Mouse (Mus musculus): Measurements from ENCODE around the gene Olfr466. TPM values are rescaled to one million over a fixed set of nuclear protein-coding genes. Genes with fewer than 3 reads are reported as not detected.
A peak's percentile ranks its signal among the peaks of the same experiment; 100 is the strongest.

The Olfr466 gene
- polyA plus RNA-seq (2015; fragmentation: Nextera tagmentation; extraction: Ambion mirVana), result not detected in 2 replicates

DNA sequence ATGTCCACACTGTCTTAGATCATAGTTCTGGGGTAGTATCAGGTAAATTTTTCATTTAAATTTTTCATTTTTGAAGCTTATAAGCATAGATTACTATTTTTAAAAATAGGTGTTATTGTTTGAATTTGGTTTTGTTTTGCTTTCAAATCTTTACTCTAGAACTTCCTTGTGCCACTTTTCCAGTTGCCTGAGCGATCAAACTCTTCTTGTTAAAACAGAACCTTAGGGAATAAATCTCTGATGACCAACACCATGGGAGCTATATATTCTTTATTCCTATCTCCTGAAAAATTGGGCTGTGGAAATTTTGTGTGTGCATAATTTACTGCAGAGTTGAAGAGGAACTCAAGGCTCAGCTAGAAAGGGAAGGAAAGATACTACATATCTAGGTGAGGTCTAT lies at the start of gene Olfr466:
Gene Olfr466 (plus strand): TSS at position 301 of the 400 bp plus-strand sequence.
- Histone ChIP-seq H3K9ac (no peak within 1 kb of the TSS), H3K9me3 (replicated peaks) (peaks cover 4% of the 10 kb centered on the region), H3K4me1 (no peaks in the 10 kb centered on the region), H3K4me2 (no peak within 1 kb of the TSS), H3K27ac (no peak within 1 kb of the TSS), H3K4me3 (no peak within 1 kb of the TSS), H3K36me3 (ENCODE audit: poor library complexity, severe bottlenecking) (no peaks in the 10 kb centered on the region), H3K27me3 (no peaks in the 10 kb centered on the region)
- 71% methylated on average over 1 of the region's 1 CpGs for WGBS
- ATAC-seq, result no peak

DNA sequence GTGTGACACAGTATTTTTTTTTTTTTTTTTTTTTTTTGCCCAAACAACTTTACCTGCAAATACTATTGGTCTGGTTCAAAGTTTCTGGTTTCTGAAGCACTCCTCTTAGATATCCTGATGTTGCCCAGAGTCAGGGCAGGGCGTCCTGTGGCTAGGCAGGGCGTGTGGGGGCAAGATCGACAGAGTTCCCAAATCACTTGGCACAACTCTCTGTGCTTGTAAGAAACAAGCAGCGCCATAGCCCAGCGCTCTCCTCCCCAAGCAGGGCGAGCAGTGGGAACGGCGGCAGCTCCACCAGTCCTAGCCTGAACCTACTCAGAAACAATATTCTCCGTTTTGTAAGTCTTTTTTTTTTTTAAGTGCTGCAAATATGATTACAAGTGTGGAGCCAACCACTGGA lies 49.4 kb upstream of the Olfr466 start:
- ATAC-seq, result no peak
- Histone ChIP-seq H3K36me3 (ENCODE audit: poor library complexity, severe bottlenecking) (peaks cover 25% of the 10 kb centered on the region), H3K4me3 (no peak overlapping the region)

DNA sequence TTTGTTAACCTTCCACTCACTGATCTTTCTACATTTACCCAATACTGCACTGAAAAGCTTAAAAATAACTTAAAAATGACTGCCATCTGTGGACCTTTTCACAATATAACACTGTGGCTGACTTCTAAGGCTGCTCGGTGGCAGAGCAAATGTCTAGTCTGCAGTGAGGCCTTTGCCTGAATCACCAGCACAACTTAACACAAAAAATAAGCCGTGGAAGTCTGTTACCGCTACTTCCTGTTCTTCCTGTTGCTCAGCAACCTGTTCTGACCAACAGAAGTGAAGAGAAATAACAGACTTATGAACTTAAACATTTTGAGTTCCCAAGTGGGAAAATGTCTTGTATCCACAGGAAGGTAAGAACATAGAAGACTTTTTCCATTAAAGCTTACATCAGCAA lies 48.8 kb upstream of the Olfr466 start:
- no peak overlapping the region for H3K4me3 ChIP-seq
- no peak for ATAC-seq
- WGBS, result 99% methylated on average over 3 of the region's 3 CpGs

More for the DNA sequence above, 49.4 kb upstream of the Olfr466 start:
- Histone ChIP-seq H3K9me3 (replicated peaks) (peaks cover 43% of the 10 kb centered on the region), H3K27me3 (no peaks in the 10 kb centered on the region), H3K4me2 (no peak overlapping the region), H3K9ac (no peak overlapping the region), H3K4me1 (no peaks in the 10 kb centered on the region), H3K27ac (no peak overlapping the region)
- 97% methylated on average over 9 of the region's 9 CpGs for WGBS

DNA sequence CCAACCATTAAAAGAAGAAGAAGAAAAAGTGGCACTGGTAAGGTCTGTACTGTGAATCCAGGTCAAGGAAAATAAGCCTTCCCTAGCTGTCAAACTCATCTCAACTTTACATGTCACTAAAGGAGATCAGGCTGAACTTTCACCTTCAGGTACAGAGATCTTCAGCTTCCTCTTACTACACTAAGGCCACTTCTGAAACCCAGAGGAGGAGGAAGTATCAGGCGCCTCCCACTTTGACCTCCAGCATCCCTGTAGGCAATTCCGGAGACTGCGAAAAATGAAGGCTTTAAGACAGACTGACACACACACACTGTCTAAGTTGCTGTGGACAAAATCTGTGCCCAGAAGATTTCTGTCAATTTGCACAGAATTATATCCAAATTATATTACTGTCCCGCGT lies 38.1 kb upstream of the Olfr466 start:
- under 1% methylated on average over 5 of the region's 5 CpGs for WGBS
- 0 out of 2 replicates have a peak overlapping the region, but pooled peaks have one; percentile 74 for H3K27ac ChIP-seq
- no peaks in the 10 kb centered on the region for H3K27me3 ChIP-seq
- H3K4me2 ChIP-seq, result peak overlapping the region; percentile 67
- ATAC-seq, result no peak
- peaks cover 4% of the 10 kb centered on the region for H3K9me3 ChIP-seq (replicated peaks)
- H3K4me1 ChIP-seq, result peaks cover 9% of the 10 kb centered on the region
- H3K36me3 ChIP-seq (ENCODE audit: poor library complexity, severe bottlenecking), result peaks cover 5% of the 10 kb centered on the region; the same call in 1 of the 2 replicates
- peak overlapping the region; percentile 90 for H3K9ac ChIP-seq
- H3K4me3 ChIP-seq, result peak overlapping the region; percentile 75

More for the DNA sequence above, 48.8 kb upstream of the Olfr466 start:
- Histone ChIP-seq H3K9ac (no peak overlapping the region), H3K4me1 (no peaks in the 10 kb centered on the region), H3K27me3 (no peaks in the 10 kb centered on the region), H3K36me3 (ENCODE audit: poor library complexity, severe bottlenecking) (peaks cover 24% of the 10 kb centered on the region), H3K4me2 (no peak overlapping the region), H3K9me3 (replicated peaks) (peaks cover 47% of the 10 kb centered on the region), H3K27ac (no peak overlapping the region)

DNA sequence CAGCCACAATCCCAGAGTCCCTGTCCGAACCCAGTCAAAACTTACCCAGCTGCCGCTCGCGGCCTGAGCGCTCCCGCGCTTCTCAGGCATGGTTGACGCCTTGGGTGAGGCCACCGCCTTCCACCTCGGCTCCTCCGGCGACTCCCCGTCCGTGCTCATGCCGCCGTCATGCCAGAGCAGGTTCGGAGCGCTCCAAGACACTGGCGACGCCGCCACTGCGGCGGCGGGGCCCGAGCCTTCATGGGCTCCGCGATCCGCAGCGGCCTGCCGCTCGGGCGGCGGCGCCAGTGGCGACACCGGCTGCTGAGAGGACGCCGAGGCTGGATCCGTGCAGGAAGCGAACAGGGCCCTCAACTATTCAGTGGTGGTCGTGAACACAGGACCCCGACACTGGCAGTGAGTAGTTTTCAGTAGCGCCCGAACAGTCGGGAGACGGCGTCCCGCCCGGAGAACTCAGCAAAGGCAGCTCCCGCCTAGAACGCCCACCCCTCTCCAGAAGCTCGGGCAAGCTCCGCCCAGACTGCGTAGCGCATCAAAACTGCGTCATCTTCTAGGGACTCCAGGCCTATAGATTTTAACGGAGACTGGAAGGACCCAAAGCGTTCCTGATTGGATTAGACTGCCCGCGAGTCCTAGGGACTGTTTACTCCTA lies 37.5 kb upstream of the Olfr466 start, which contains the start of gene Mfsd14b:
Gene Mfsd14b (minus strand): TSS at position 517 of the 652 bp plus-strand sequence.
- H3K4me3 ChIP-seq, result peak within 1 kb of the TSS; percentile 75
- H3K27ac ChIP-seq, result peak within 1 kb of the TSS; percentile 74
- peaks cover 9% of the 10 kb centered on the region for H3K4me1 ChIP-seq
- peaks cover 3% of the 10 kb centered on the region; the same call in 1 of the 2 replicates for H3K36me3 ChIP-seq (ENCODE audit: poor library complexity, severe bottlenecking)
- ATAC-seq, result peak; percentile 99
- H3K9ac ChIP-seq, result peak within 1 kb of the TSS; percentile 90
- H3K27me3 ChIP-seq, result no peaks in the 10 kb centered on the region
- WGBS, result 0% methylated on average over 60 of the region's 60 CpGs
- peaks cover 3% of the 10 kb centered on the region; the same call in 1 of the 2 replicates for H3K9me3 ChIP-seq (replicated peaks)
- H3K4me2 ChIP-seq, result peak within 1 kb of the TSS; percentile 67

DNA sequence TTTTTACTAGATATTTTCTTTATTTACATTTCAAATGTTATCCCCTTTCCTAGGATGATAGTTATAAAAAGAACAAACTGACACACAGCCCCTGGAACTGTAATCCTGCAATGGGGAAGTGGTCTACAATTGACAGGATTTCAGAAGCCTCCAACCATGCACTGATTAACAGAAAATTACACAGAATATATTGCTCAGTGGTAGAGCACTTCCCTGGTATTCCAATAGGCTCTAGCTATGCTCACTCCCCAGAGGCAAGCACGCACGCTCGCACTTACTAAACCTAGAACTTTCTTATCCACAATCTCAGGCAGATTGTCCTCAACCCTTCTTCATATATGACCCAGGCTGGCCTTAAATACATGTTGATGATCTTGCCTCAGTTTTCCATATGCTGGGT lies 36.8 kb upstream of the Olfr466 start:
- WGBS, result 63% methylated on average over 3 of the region's 3 CpGs
- Histone ChIP-seq H3K4me2 (peak overlapping the region; percentile 67), H3K27me3 (no peaks in the 10 kb centered on the region), H3K27ac (peak overlapping the region; percentile 74), H3K4me3 (peak overlapping the region; percentile 75), H3K9ac (peak overlapping the region; percentile 90), H3K4me1 (peaks cover 9% of the 10 kb centered on the region), H3K9me3 (replicated peaks) (no peaks in the 10 kb centered on the region; the same call in 1 of the 2 replicates), H3K36me3 (ENCODE audit: poor library complexity, severe bottlenecking) (no peaks in the 10 kb centered on the region)
- peak; percentile 57 for ATAC-seq

DNA sequence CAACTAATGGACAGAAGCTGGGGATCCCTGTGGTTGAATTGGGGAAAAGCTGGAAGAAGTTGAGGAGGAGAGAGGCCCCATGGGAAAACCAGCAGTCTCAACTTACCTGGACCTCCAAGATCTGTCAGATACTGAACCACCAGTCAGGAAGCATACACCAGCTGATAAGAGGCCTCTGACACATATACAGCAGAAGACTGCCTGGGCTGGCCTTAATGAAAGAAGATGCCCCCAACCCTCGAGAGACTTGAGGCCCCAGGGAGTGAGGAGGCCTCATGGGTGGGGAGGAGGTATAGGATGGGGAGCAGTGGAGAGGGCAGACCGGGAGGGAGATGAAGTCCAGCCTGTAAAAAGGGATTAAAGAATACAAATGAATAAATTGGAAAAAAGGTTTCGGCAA lies 29.1 kb upstream of the Olfr466 start:
- H3K9me3 ChIP-seq (replicated peaks), result no peaks in the 10 kb centered on the region
- no peaks in the 10 kb centered on the region for H3K27me3 ChIP-seq
- ATAC-seq, result no peak
- no peaks in the 10 kb centered on the region for H3K36me3 ChIP-seq (ENCODE audit: poor library complexity, severe bottlenecking)
- H3K9ac ChIP-seq, result no peak overlapping the region
- H3K27ac ChIP-seq, result no peak overlapping the region
- no peak overlapping the region for H3K4me2 ChIP-seq
- 70% methylated on average over 3 of the region's 3 CpGs for WGBS
- no peak overlapping the region for H3K4me3 ChIP-seq
- no peaks in the 10 kb centered on the region for H3K4me1 ChIP-seq

DNA sequence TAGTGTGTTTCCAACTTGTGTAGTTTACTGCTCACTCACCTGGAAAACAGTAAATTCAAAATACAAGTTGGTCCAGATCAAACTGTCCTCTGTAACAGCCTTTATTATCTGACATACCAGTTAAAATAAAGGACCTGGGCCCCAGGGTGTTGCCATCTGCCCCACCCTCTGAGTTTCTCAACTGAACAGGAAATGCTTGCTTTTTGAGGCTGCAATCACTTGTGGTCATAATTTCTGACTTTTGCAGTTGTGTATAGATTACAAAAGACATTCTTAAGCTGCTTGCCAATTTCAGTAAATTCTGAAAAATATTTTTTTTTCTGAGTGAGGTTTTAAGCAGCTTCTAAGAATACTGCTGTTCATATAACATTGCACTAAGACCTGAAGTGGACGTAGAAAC lies 27.9 kb upstream of the Olfr466 start:
- Histone ChIP-seq H3K4me1 (no peaks in the 10 kb centered on the region), H3K4me3 (no peak overlapping the region), H3K36me3 (ENCODE audit: poor library complexity, severe bottlenecking) (no peaks in the 10 kb centered on the region), H3K27ac (no peak overlapping the region), H3K27me3 (no peaks in the 10 kb centered on the region), H3K9ac (no peak overlapping the region), H3K4me2 (no peak overlapping the region), H3K9me3 (replicated peaks) (no peaks in the 10 kb centered on the region)
- WGBS, result 79% methylated on average over 1 of the region's 1 CpGs
- ATAC-seq, result no peak

DNA sequence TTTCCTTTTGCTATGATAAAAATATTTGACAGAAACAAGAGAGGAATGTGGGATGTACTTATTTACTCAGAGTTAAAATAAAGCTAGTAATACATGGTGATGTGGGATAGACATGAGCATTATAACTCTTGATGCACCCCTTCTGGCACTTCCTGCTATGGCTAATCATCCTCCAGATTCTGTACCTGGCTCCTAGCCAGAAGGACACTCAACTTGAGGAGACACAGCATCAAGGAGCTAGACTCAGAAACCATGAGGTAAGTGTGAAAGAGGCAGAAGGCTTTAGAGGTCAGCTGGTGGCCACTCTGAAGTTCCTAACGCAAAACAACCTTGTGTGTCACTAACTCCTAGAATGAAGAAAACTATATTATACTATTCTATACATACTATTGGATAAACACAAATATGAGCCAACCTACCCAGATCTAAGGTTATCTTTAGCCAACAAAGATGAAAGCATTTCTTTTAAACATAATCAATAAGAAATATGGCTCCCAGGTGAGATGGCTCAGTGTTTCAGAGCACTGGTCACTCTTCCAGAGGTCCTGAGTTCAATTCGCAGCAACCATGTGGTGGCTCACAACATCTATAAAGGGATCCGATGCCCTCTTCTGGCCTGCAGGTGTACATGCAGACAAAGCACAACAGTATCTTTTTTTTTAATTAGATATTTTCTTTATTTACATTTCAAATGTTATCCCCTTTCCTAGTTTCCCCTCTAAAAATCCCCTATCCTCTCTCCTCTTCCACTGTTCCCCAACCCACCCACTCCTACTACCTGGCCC lies 22.8 kb upstream of the Olfr466 start:
- no peak overlapping the region for H3K4me3 ChIP-seq
- 75% methylated on average over 3 of the region's 3 CpGs for WGBS

DNA sequence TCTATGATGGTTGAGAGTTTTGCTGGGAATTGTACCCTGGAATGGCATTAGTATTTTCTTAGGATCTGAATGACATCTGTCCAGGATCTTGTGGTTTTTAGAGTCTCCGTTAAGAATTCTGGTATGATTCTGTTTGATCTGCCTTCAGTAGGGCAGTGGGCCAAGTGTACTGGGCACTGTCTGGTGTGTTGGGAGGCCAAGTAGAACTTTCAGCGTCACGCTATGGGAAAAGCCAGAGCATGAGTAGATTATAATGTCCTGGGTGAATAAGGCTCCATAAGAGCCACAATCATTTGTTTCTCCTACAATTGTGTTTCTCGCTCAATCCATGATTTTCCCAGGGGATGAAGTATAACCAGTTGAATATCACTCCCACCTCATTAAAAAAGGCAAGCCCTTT lies 12.3 kb upstream of the Olfr466 start, which contains the start of gene Olfr465-ps1:
Gene Olfr465-ps1 (plus strand): TSS at position 301 of the 400 bp plus-strand sequence.
- no peaks in the 10 kb centered on the region for H3K4me1 ChIP-seq
- H3K36me3 ChIP-seq (ENCODE audit: poor library complexity, severe bottlenecking), result no peaks in the 10 kb centered on the region
- H3K9ac ChIP-seq, result no peak within 1 kb of the TSS
- 81% methylated on average over 4 of the region's 4 CpGs for WGBS
- H3K27me3 ChIP-seq, result no peaks in the 10 kb centered on the region
- no peak within 1 kb of the TSS for H3K4me3 ChIP-seq
- H3K27ac ChIP-seq, result no peak within 1 kb of the TSS
- H3K4me2 ChIP-seq, result no peak within 1 kb of the TSS
- ATAC-seq, result no peak
- no peaks in the 10 kb centered on the region; the same call in 1 of the 2 replicates for H3K9me3 ChIP-seq (replicated peaks)

More for the DNA sequence above, 22.8 kb upstream of the Olfr466 start:
- Histone ChIP-seq H3K4me1 (no peaks in the 10 kb centered on the region), H3K9ac (no peak overlapping the region), H3K36me3 (ENCODE audit: poor library complexity, severe bottlenecking) (no peaks in the 10 kb centered on the region), H3K27ac (no peak overlapping the region), H3K27me3 (no peaks in the 10 kb centered on the region), H3K4me2 (no peak overlapping the region), H3K9me3 (replicated peaks) (0 out of 2 replicates have a peak, but pooled peaks cover 4% of the 10 kb centered on the region)
- no peak for ATAC-seq

DNA sequence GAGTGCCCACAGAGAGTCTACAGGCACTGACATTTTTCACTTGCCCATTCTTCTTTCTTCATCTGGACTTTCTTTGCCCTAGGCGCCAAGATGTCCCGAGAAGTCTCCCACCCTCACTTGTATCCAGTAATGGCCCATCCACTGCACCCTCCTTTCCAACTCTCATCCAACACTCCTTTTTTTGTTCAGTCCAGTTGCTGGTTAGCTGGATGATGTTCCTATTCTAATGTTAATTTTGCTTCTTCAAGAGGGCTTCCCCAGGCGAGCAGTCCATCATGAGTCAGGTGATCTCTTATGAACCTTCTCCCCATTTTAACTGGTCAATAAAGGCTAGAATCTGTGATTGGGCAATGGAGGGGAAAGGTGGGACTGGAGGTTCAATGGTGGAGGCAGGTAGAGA lies 24.1 kb downstream of the Olfr466 start:
- Histone ChIP-seq H3K9ac (no peak overlapping the region), H3K4me1 (no peaks in the 10 kb centered on the region), H3K27me3 (no peaks in the 10 kb centered on the region), H3K4me2 (no peak overlapping the region), H3K4me3 (no peak overlapping the region), H3K36me3 (ENCODE audit: poor library complexity, severe bottlenecking) (no peaks in the 10 kb centered on the region), H3K9me3 (replicated peaks) (no peaks in the 10 kb centered on the region), H3K27ac (no peak overlapping the region)
- 80% methylated on average over 3 of the region's 3 CpGs for WGBS
- no peak for ATAC-seq

Data from forebrain, embryonic 13.5 days (tissue).